Mouse (Mus musculus) liver, embryonic 12.5 days (tissue): ENCODE measurements around the gene Ank2. TPM values are rescaled to one million over a fixed set of nuclear protein-coding genes. Genes with fewer than 3 reads are reported as not detected.

Experiments
- ATAC-seq: fragments of 200-750 bp; cut with Nextera tagmentation; 2 replicates; pipeline ENCODE4 v1.8.0; 2017; ENCODE audit warnings: moderate number of reproducible peaks, mild to moderate bottlenecking, moderate library complexity
- H3K27ac ChIP-seq: fragments of 300-500 bp; sonication (generic); 2 replicates; pipeline ENCODE4 v1.5.1; 2016; ENCODE audit warnings: mild to moderate bottlenecking
- H3K27me3 ChIP-seq: fragments of 300-500 bp; sonication (generic); replicated peaks from 2 replicates; pipeline ENCODE4 v1.6.1; 2016; ENCODE audit warnings: mild to moderate bottlenecking, moderate library complexity
- H3K36me3 ChIP-seq: fragments of 300-500 bp; sonication (generic); 2 replicates; pipeline ENCODE4 v1.6.1; 2016; ENCODE audit warnings: mild to moderate bottlenecking, moderate library complexity
- H3K4me1 ChIP-seq: fragments of 300-500 bp; sonication (generic); 2 replicates; pipeline ENCODE4 v1.6.1; 2016
- H3K4me2 ChIP-seq: fragments of 300-500 bp; sonication (generic); 2 replicates; pipeline ENCODE4 v1.6.1; 2016; ENCODE audit warnings: mild to moderate bottlenecking, moderate library complexity
- H3K4me3 ChIP-seq: fragments of 300-500 bp; sonication (generic); 2 replicates; pipeline ENCODE4 v1.5.1; 2016; ENCODE audit warnings: mild to moderate bottlenecking, moderate library complexity
- H3K9ac ChIP-seq: fragments of 300-500 bp; sonication (generic); 2 replicates; pipeline ENCODE4 v1.6.1; 2016; ENCODE audit warnings: mild to moderate bottlenecking, moderate library complexity
- H3K9me3 ChIP-seq: fragments of 300-500 bp; sonication (generic); replicated peaks from 2 replicates; pipeline ENCODE4 v1.6.1; 2016; ENCODE audit warnings: mild to moderate bottlenecking, moderate library complexity
- WGBS: fragments of 180-500 bp; shearing (Covaris S2); methylation state at CpG from one replicate; pipeline ENCODE4 v1.1.7; 2016; ENCODE audit not compliant: insufficient replicate concordance; 5-methylcytosine and 5-hydroxymethylcytosine counted together
- microRNA counts: library from miRNA; unstranded; fragments of <30 nt; microRNA quantifications from one replicate; lab custom pipeline; 2017
- microRNA-seq: library from miRNA; unstranded; fragments of <30 nt; microRNA quantifications from one replicate; pipeline ENCODE4, GENCODE M21; 2017
- polyA plus RNA-seq: library from polyadenylated mRNA; unstranded; fragments of >200 nt; fragmentation: Nextera tagmentation; extraction: Ambion mirVana; gene quantifications from 2 replicates; pipeline ENCODE4 v1.2.1, GENCODE M21; 2016

The Ank2 gene
- polyA plus RNA-seq, 1 experiment from 2014 or later = 9.0 TPM

DNA sequence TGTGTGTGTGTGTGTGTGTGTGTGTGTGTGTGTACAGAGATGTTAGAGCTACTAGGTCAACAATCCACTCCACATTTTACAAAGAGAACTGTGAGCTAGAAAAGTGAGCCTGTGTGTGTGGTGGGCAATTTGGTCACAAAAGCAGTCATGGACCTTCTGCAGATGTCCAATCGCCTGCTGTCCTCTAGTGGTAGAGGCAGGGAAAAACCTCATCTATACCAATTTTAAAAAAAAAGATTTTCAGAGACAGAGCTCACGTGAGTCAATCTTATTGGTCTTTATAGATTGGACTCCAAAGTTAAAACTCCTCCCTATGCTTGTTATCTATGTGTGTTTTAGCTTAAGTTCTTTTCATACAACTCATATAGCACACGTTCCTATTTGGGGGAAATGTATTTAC is 595.6 kb downstream of the Ank2 start:
- 8% methylated on average over 3 of the region's 3 CpGs for WGBS
- Histone ChIP-seq H3K4me1 (no peaks in the 10 kb centered on the region), H3K4me3 (no peak overlapping the region), H3K4me2 (no peak overlapping the region), H3K27me3 (no peaks in the 10 kb centered on the region), H3K9ac (no peak overlapping the region), H3K27ac (no peak overlapping the region), H3K36me3 (no peaks in the 10 kb centered on the region), H3K9me3 (no peaks in the 10 kb centered on the region)
- no peak for ATAC-seq

DNA sequence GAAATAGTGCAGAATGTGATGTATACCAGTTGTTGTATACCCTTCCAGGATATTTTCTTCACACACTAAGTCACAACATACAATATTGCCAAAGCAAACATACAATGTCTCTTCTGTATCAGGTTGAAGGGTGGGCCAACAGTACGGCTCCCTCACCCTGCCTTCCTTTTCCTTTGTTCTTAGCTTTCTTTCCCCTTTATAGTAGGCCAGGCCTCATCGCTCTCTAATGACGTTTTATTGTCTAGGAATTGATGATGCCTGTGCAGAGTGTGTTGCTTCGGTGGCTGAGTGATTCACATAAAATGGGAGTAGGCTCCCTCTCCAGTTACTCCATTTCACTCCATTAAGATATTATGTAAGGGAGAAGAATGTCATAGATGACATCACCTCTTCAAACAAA is 612.5 kb downstream of the Ank2 start:
- H3K9me3 ChIP-seq = no peaks in the 10 kb centered on the region
- no peak overlapping the region for H3K27ac ChIP-seq
- H3K4me1 ChIP-seq = no peaks in the 10 kb centered on the region
- H3K27me3 ChIP-seq = no peaks in the 10 kb centered on the region
- no peak overlapping the region for H3K4me2 ChIP-seq
- H3K9ac ChIP-seq = no peak overlapping the region
- no peak for ATAC-seq
- 58% methylated on average over 4 of the region's 4 CpGs for WGBS
- H3K36me3 ChIP-seq = no peaks in the 10 kb centered on the region
- H3K4me3 ChIP-seq = no peak overlapping the region

DNA sequence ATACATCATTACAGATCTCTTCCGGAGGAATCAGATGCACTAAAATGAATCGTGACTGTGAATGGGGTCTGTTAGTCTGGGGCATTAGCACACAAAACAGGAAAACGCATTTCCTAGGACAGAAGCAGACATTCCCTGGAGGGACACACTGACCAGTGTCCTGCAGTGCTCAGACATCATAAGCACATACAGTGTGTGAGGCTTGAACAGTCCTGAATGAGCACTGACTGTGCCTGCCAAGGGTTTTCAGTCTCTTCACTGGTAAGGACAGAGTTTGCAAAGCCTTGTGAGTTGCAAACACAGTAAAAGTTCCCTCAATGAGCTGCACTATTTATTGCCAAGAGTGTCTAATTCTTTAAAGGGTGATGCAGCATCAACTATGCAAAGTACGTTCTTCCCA is 613.1 kb downstream of the Ank2 start:
- no peak for ATAC-seq
- H3K36me3 ChIP-seq = no peaks in the 10 kb centered on the region
- WGBS = 61% methylated on average over 4 of the region's 4 CpGs
- H3K4me2 ChIP-seq = no peak overlapping the region
- no peak overlapping the region for H3K9ac ChIP-seq
- no peak overlapping the region for H3K27ac ChIP-seq
- no peak overlapping the region for H3K4me3 ChIP-seq
- H3K9me3 ChIP-seq = no peaks in the 10 kb centered on the region
- H3K27me3 ChIP-seq = no peaks in the 10 kb centered on the region
- H3K4me1 ChIP-seq = no peaks in the 10 kb centered on the region

DNA sequence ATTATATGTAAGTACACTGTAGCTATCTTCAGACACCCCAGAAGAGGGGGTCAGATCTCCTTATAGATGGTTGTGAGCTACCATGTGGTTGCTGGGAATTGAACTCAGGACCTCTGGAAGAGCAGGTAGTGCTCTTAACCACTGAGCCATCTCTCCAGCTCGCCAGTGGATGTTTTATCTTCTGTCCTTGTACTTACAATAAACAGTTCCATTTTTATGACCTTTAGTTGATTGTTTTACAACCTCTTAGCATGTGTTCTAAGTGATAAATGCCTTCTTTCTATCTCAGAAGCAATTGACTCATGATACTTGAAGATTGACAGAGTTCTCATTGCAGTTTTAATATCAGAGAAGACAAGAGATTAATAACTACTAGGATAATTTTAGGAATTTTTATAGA is 620.9 kb downstream of the Ank2 start:
- Histone ChIP-seq H3K36me3 (no peaks in the 10 kb centered on the region), H3K4me2 (no peak overlapping the region), H3K9me3 (no peaks in the 10 kb centered on the region), H3K27ac (no peak overlapping the region), H3K27me3 (no peaks in the 10 kb centered on the region), H3K9ac (no peak overlapping the region), H3K4me1 (no peaks in the 10 kb centered on the region), H3K4me3 (no peak overlapping the region)
- ATAC-seq = no peak
- 47% methylated on average over 1 of the region's 1 CpGs for WGBS

MicroRNAs within 50 kb of the gene (microRNA counts, 519-probe panel; counts per million panel counts)
- microRNA mmu-miR-302a (lab: Ali Mortazavi, UCI) (582 counts per million, percentile 70 among the panel's probes with 10 or more counts), microRNA mmu-miR-302b (lab: Ali Mortazavi, UCI) (582 counts per million, percentile 70 among the panel's probes with 10 or more counts), microRNA mmu-miR-302c (lab: Ali Mortazavi, UCI) (582 counts per million, percentile 70 among the panel's probes with 10 or more counts), microRNA mmu-miR-302d (lab: Ali Mortazavi, UCI) (582 counts per million, percentile 70 among the panel's probes with 10 or more counts), microRNA mmu-miR-367 (lab: Ali Mortazavi, UCI) (582 counts per million, percentile 70 among the panel's probes with 10 or more counts)

Small RNA genes lying within 50 kb of the gene (microRNA-seq; reads per million reads assigned to microRNA genes)
- not detected for gene Gm44494
- gene Mir302a = 552 reads per million, percentile 69 among the genes with 10 or more reads in this experiment
- 299 reads per million, percentile 61 among the genes with 10 or more reads in this experiment for gene Mir302b
- 68.2 reads per million, percentile 45 among the genes with 10 or more reads in this experiment for gene Mir302c
- gene Mir302d = 455 reads per million, percentile 66 among the genes with 10 or more reads in this experiment
- gene Mir367 = 1.4 reads per million

Other genes with a start within 250 kb of the Ank2 start
- 41.4 and 42.7 TPM in 2 replicates for gene Larp7, start 54.0 kb upstream of the Ank2 start, polyA plus RNA-seq
- 6.9 and 8.9 TPM in 2 replicates for gene Zgrf1, start 54.1 kb upstream of the Ank2 start, polyA plus RNA-seq
- not detected in 2 replicates for gene Neurog2, start 133.8 kb upstream of the Ank2 start, polyA plus RNA-seq